Mouse (Mus musculus): Measurements from ENCODE around the gene Capn13. TPM values are rescaled to one million over a fixed set of nuclear protein-coding genes. Genes with fewer than 3 reads are reported as not detected.

Capn13 gene
- polyA plus RNA-seq, 1 experiment from 2014 or later = 1.0 TPM

GRCm38 (mm10) chr17:73325314-73325713 lies 75.4 kb downstream of the Capn13 start:
- H3K4me2 ChIP-seq (replicated peaks) = no peak overlapping the region
- H3K9me3 ChIP-seq = no peaks in the 10 kb centered on the region
- no peak overlapping the region for H3K9ac ChIP-seq
- WGBS = 14% methylated on average over 6 of the region's 6 CpGs
- H3K4me1 ChIP-seq (replicated peaks) = no peaks in the 10 kb centered on the region
- no peaks in the 10 kb centered on the region for H3K27me3 ChIP-seq (replicated peaks)
- no peaks in the 10 kb centered on the region for H3K36me3 ChIP-seq
- no peak overlapping the region for H3K27ac ChIP-seq
- no peak overlapping the region for H3K4me3 ChIP-seq (replicated peaks)
- ATAC-seq = no peak

GRCm38 (mm10) chr17:73324732-73325131 lies 75.9 kb downstream of the Capn13 start:
- no peak overlapping the region for H3K27ac ChIP-seq
- WGBS = 69% methylated on average over 6 of the region's 6 CpGs
- H3K9ac ChIP-seq = no peak overlapping the region
- H3K27me3 ChIP-seq (replicated peaks) = no peaks in the 10 kb centered on the region
- H3K36me3 ChIP-seq = no peaks in the 10 kb centered on the region
- no peak overlapping the region for H3K4me3 ChIP-seq (replicated peaks)
- no peaks in the 10 kb centered on the region for H3K9me3 ChIP-seq
- ATAC-seq = no peak
- H3K4me1 ChIP-seq (replicated peaks) = no peaks in the 10 kb centered on the region
- no peak overlapping the region for H3K4me2 ChIP-seq (replicated peaks)

- 80% methylated on average over 3 of the region's 3 CpGs for WGBS
- Histone ChIP-seq H3K27me3 (replicated peaks) (no peaks in the 10 kb centered on the region), H3K9ac (no peak overlapping the region), H3K4me2 (replicated peaks) (no peak overlapping the region), H3K27ac (no peak overlapping the region), H3K9me3 (no peaks in the 10 kb centered on the region), H3K36me3 (no peaks in the 10 kb centered on the region), H3K4me3 (replicated peaks) (no peak overlapping the region), H3K4me1 (replicated peaks) (no peaks in the 10 kb centered on the region)
- ATAC-seq = no peak
Observed at GRCm38 (mm10) chr17:73323981-73324380, 76.7 kb downstream of the Capn13 start.

- H3K9me3 ChIP-seq = no peaks in the 10 kb centered on the region
- no peak overlapping the region for H3K27ac ChIP-seq
- no peaks in the 10 kb centered on the region for H3K27me3 ChIP-seq (replicated peaks)
- WGBS = 90% methylated on average over 13 of the region's 13 CpGs
- no peaks in the 10 kb centered on the region for H3K36me3 ChIP-seq
- H3K4me1 ChIP-seq (replicated peaks) = no peaks in the 10 kb centered on the region
- H3K9ac ChIP-seq = no peak overlapping the region
- ATAC-seq = no peak
- H3K4me3 ChIP-seq (replicated peaks) = no peak overlapping the region
- H3K4me2 ChIP-seq (replicated peaks) = no peak overlapping the region
Observed at GRCm38 (mm10) chr17:73314786-73315185, 85.9 kb downstream of the Capn13 start.

GRCm38 (mm10) chr17:73311491-73311890 lies 89.2 kb downstream of the Capn13 start:
- Histone ChIP-seq H3K4me2 (replicated peaks) (no peak overlapping the region), H3K4me1 (replicated peaks) (no peaks in the 10 kb centered on the region), H3K27me3 (replicated peaks) (no peaks in the 10 kb centered on the region), H3K4me3 (replicated peaks) (no peak overlapping the region), H3K27ac (no peak overlapping the region), H3K9me3 (no peaks in the 10 kb centered on the region), H3K9ac (no peak overlapping the region), H3K36me3 (no peaks in the 10 kb centered on the region)
- 90% methylated on average over 5 of the region's 5 CpGs for WGBS
- no peak for ATAC-seq

- no peak overlapping the region for H3K9ac ChIP-seq
- H3K27me3 ChIP-seq (replicated peaks) = peaks cover 6% of the 10 kb centered on the region
- 76% methylated on average over 4 of the region's 4 CpGs for WGBS
- no peak overlapping the region for H3K4me3 ChIP-seq (replicated peaks)
- H3K36me3 ChIP-seq = no peaks in the 10 kb centered on the region
- H3K27ac ChIP-seq = no peak overlapping the region
- H3K9me3 ChIP-seq = no peaks in the 10 kb centered on the region
- no peaks in the 10 kb centered on the region for H3K4me1 ChIP-seq (replicated peaks)
- no peak overlapping the region for H3K4me2 ChIP-seq (replicated peaks)
- no peak for ATAC-seq
Observed at GRCm38 (mm10) chr17:73308691-73309090, 92.0 kb downstream of the Capn13 start.

GRCm38 (mm10) chr17:73306626-73307025 lies 94.0 kb downstream of the Capn13 start:
- Histone ChIP-seq H3K4me2 (replicated peaks) (no peak overlapping the region), H3K9ac (no peak overlapping the region), H3K4me1 (replicated peaks) (no peaks in the 10 kb centered on the region), H3K27ac (no peak overlapping the region), H3K4me3 (replicated peaks) (no peak overlapping the region), H3K9me3 (no peaks in the 10 kb centered on the region), H3K36me3 (no peaks in the 10 kb centered on the region), H3K27me3 (replicated peaks) (peaks cover 9% of the 10 kb centered on the region)
- WGBS = 51% methylated on average over 7 of the region's 7 CpGs
- ATAC-seq = no peak

- WGBS = 57% methylated on average over 9 of the region's 9 CpGs
- no peak overlapping the region for H3K9ac ChIP-seq
- no peak overlapping the region for H3K4me3 ChIP-seq (replicated peaks)
- no peak for ATAC-seq
- H3K27ac ChIP-seq = no peak overlapping the region
- no peak overlapping the region for H3K4me2 ChIP-seq (replicated peaks)
- peaks cover 9% of the 10 kb centered on the region for H3K27me3 ChIP-seq (replicated peaks)
- no peaks in the 10 kb centered on the region for H3K9me3 ChIP-seq
- no peaks in the 10 kb centered on the region for H3K4me1 ChIP-seq (replicated peaks)
- H3K36me3 ChIP-seq = no peaks in the 10 kb centered on the region
Observed at GRCm38 (mm10) chr17:73305622-73306021, 95.0 kb downstream of the Capn13 start.

GRCm38 (mm10) chr17:73304086-73304812 lies 96.4 kb downstream of the Capn13 start:
- 54% methylated on average over 19 of the region's 19 CpGs for WGBS
- no peaks in the 10 kb centered on the region for H3K4me1 ChIP-seq (replicated peaks)
- ATAC-seq = no peak
- H3K9me3 ChIP-seq = no peaks in the 10 kb centered on the region
- H3K4me3 ChIP-seq (replicated peaks) = no peak overlapping the region
- no peak overlapping the region for H3K9ac ChIP-seq
- no peaks in the 10 kb centered on the region for H3K36me3 ChIP-seq
- H3K27ac ChIP-seq = no peak overlapping the region
- H3K27me3 ChIP-seq (replicated peaks) = peaks cover 15% of the 10 kb centered on the region
- no peak overlapping the region for H3K4me2 ChIP-seq (replicated peaks)

- 54% methylated on average over 13 of the region's 13 CpGs for WGBS
- no peak overlapping the region for H3K4me2 ChIP-seq (replicated peaks)
Observed at GRCm38 (mm10) chr17:73303676-73304075, 97.0 kb downstream of the Capn13 start.

GRCm38 (mm10) chr17:73303217-73303616 lies 97.4 kb downstream of the Capn13 start:
- H3K9me3 ChIP-seq = no peaks in the 10 kb centered on the region
- no peaks in the 10 kb centered on the region for H3K36me3 ChIP-seq
- no peak for ATAC-seq
- 28% methylated on average over 5 of the region's 5 CpGs for whole genome bisulfite sequencing
- no peaks in the 10 kb centered on the region for H3K4me1 ChIP-seq (replicated peaks)
- no peak overlapping the region for H3K4me3 ChIP-seq (replicated peaks)
- no peak overlapping the region for H3K9ac ChIP-seq
- no peak overlapping the region for H3K27ac ChIP-seq
- H3K27me3 ChIP-seq (replicated peaks) = peaks cover 19% of the 10 kb centered on the region
- no peak overlapping the region for H3K4me2 ChIP-seq (replicated peaks)

More at GRCm38 (mm10) chr17:73303676-73304075, 97.0 kb downstream of the Capn13 start:
- no peak overlapping the region for H3K4me3 ChIP-seq (replicated peaks)
- peaks cover 15% of the 10 kb centered on the region for H3K27me3 ChIP-seq (replicated peaks)
- no peaks in the 10 kb centered on the region for H3K4me1 ChIP-seq (replicated peaks)
- no peaks in the 10 kb centered on the region for H3K36me3 ChIP-seq
- no peaks in the 10 kb centered on the region for H3K9me3 ChIP-seq
- no peak for ATAC-seq
- no peak overlapping the region for H3K9ac ChIP-seq
- H3K27ac ChIP-seq = no peak overlapping the region

- no peaks in the 10 kb centered on the region for H3K9me3 ChIP-seq
- no peaks in the 10 kb centered on the region for H3K36me3 ChIP-seq
- no peak overlapping the region for H3K27ac ChIP-seq
- ATAC-seq = peak; percentile 71
- H3K4me2 ChIP-seq (replicated peaks) = no peak overlapping the region
- peaks cover 19% of the 10 kb centered on the region for H3K27me3 ChIP-seq (replicated peaks)
- WGBS = 5% methylated on average over 10 of the region's 10 CpGs
- H3K4me3 ChIP-seq (replicated peaks) = no peak overlapping the region
- H3K9ac ChIP-seq = no peak overlapping the region
- H3K4me1 ChIP-seq (replicated peaks) = no peaks in the 10 kb centered on the region
Observed at GRCm38 (mm10) chr17:73302104-73302503, 98.6 kb downstream of the Capn13 start.
